Mouse (Mus musculus) hindbrain, embryonic 10.5 days (tissue): Measurements from ENCODE around the gene Ptpn18. TPM values are rescaled to one million over a fixed set of nuclear protein-coding genes. Genes with fewer than 3 reads are reported as not detected.

Experiments
- DNase-seq: peaks from one replicate; pipeline ENCODE4 v3.0.0-alpha.2; 2017; ENCODE audit warnings: low spot score
- H3K27ac ChIP-seq: fragments of 300-500 bp; sonication (generic); 2 replicates; pipeline ENCODE4 v1.5.1; 2016; ENCODE audit warnings: mild to moderate bottlenecking, moderate library complexity
- H3K27me3 ChIP-seq: fragments of 300-500 bp; sonication (generic); 2 replicates; pipeline ENCODE4 v1.6.1; 2016; ENCODE audit warnings: mild to moderate bottlenecking; ENCODE audit not compliant: poor library complexity, insufficient read depth, severe bottlenecking
- H3K36me3 ChIP-seq: fragments of 300-500 bp; sonication (generic); 2 replicates; pipeline ENCODE4 v1.6.1; 2016; ENCODE audit warnings: mild to moderate bottlenecking, moderate library complexity
- H3K4me1 ChIP-seq: fragments of 300-500 bp; sonication (generic); replicated peaks from 2 replicates; pipeline ENCODE4 v1.6.1; 2016; ENCODE audit warnings: mild to moderate bottlenecking
- H3K4me3 ChIP-seq: fragments of 300-500 bp; sonication (generic); 2 replicates; pipeline ENCODE4 v1.5.1; 2016; ENCODE audit warnings: mild to moderate bottlenecking, moderate library complexity
- H3K9me3 ChIP-seq: fragments of 300-500 bp; sonication (generic); 2 replicates; pipeline ENCODE4 v1.6.1; 2016; ENCODE audit warnings: mild to moderate bottlenecking, moderate library complexity
- WGBS: fragments of 180-500 bp; shearing (Covaris S2); methylation state at CpG from one replicate; pipeline ENCODE4 v1.1.7; 2016; 5-methylcytosine and 5-hydroxymethylcytosine counted together
- polyA plus RNA-seq: library from polyadenylated mRNA; unstranded; fragments of >200 nt; fragmentation: Nextera tagmentation; extraction: Ambion mirVana; gene quantifications from 2 replicates; pipeline ENCODE4 v1.2.1, GENCODE M21; 2016

Ptpn18 gene
- polyA plus RNA-seq, 1 experiment from 2014 or later: 10.9 TPM

DNA sequence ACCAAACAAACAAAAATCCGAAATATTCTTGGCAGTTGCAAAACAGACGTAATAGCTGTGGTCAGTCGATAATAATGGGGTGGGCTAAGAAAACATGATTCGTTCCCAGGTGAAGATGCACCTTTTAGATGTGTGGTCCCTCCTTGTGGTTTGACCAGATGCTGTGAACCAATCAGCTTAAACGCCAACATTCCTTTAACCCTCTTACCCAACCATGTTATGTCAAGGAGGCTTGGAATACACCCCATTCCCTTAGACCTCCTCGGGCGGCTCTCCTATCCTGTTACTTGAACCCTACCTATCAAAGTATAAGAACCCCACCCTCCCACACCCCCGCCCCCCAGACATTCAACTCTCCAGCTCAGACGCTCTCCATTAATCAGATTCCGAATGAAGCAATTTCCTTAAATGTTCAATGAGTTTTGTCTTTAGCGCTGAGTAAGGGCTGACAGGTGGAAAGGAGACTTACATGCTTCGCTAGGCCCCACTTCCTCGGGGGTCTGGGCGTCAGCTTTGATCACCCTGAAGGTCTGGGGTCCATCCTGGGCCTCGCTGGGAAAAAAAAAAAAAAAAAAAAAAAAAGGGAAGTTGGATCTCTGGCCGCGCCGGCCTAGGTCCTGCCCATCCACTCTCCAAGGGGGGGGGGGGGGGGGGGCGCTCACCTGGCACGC is 21.0 kb upstream of the Ptpn18 start:
- peaks cover 34% of the 10 kb centered on the region for H3K4me1 ChIP-seq
- peak overlapping the region; percentile 89 for H3K27ac ChIP-seq
- H3K27me3 ChIP-seq: no peaks in the 10 kb centered on the region
- H3K4me3 ChIP-seq: peak overlapping the region; percentile 85
- no peaks in the 10 kb centered on the region for H3K9me3 ChIP-seq
- DNase-seq: no peak
- H3K36me3 ChIP-seq: peaks cover 32% of the 10 kb centered on the region
- WGBS: 40% methylated on average over 17 of the region's 20 CpGs

DNA sequence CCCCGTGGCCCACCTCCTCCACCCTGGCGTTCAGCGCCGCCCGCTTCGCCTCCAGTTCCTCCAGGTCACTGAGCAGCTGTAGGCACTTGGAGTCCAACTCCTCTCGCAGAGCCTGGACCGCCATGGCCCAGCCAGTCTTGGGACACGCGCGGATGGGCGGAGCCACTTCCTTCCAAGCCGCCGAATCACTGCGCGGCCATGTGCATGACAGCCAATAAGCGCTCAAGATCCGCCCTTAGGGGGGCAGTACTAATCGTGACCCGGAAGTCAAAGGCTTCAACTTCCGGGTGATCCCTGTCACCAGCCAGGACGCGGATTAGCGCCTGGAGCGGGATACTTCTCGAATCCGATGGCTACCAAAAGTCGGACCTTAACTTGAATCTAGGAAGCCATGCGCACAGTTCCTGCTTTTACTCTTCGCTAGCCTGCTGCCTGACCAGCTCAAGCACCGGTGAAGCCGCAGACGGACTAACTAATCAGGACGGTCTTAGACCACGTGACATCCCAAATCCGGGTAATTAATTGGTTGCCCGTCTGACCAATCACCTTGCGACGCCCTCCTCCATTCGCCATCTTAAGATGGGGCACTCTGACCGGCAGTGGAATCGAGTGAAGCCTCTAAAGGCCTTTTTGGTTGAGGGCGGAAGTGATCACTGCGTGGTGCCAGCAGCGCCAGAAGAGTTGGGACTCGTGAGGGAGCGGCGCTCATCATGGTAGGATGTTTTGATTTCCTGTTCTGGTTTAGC is 20.2 kb upstream of the Ptpn18 start, which contains the start of the genes Ccdc115 and Imp4:
Ccdc115 (minus strand) TSS at position 458 of the 746 bp plus-strand sequence.
Imp4 (plus strand) TSS at position 637 of the 746 bp plus-strand sequence.
- Histone ChIP-seq H3K27ac (peak within 1 kb of the TSS; percentile 89), H3K4me3 (peak within 1 kb of the TSS; percentile 85), H3K36me3 (peaks cover 41% of the 10 kb centered on the region), H3K27me3 (no peaks in the 10 kb centered on the region), H3K9me3 (no peaks in the 10 kb centered on the region), H3K4me1 (peaks cover 26% of the 10 kb centered on the region)
- DNase-seq: peak; percentile 97
- under 1% methylated on average over 48 of the region's 48 CpGs for WGBS

DNA sequence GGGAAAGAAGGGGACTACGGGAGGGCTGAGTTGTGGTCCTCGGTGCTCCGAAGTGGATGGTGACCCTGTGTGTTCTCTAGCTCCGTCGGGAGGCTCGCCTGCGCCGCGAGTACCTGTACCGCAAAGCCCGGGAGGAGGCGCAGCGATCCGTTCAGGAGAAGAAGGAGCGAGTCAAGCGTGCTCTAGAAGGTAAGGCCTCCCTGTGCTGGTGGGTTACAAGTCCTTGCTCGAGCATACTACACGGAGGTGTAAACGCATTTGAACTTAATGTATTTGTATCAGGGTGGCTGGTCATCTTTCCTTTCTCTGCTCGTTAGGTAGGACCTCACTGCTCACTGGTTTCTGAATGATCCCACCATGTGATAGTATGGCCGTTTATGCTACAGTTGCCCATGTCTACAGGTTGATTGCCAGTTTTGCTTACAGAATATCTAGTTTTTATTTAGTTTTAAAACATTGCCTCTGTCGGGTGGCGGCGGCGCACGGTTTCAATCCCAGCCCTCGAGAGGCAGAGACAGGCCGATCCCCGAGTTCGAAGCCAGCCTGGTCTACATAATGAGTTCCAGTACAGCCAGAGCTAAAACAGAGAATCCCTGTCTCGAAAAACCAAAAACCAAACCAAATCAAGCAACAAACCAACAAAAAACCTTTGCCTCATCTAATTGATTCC is 19.5 kb upstream of the Ptpn18 start:
- DNase-seq: no peak
- WGBS: 10% methylated on average over 31 of the region's 31 CpGs
- peaks cover 25% of the 10 kb centered on the region for H3K4me1 ChIP-seq
- H3K27ac ChIP-seq: peak overlapping the region; percentile 89
- no peaks in the 10 kb centered on the region for H3K9me3 ChIP-seq
- H3K36me3 ChIP-seq: peaks cover 48% of the 10 kb centered on the region
- H3K27me3 ChIP-seq: no peaks in the 10 kb centered on the region
- peak overlapping the region; percentile 85 for H3K4me3 ChIP-seq

DNA sequence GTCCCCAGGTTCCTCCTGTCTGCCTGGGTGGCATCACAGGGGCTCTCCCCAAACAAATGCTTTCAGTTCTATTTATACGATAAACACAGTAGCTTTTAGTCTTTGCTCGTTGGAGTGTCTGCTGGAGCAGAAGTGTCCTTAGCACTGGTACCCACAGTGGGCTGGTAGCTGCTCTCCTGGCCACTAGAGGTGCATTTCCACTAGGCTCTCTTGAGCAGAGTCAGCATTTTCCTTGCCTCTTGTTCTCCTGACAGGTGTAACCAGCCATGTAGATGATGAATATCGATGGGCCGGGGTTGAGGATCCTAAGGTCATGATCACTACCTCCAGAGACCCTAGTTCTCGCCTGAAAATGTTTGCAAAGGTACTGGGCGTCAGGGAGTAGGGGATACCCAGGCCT is 16.4 kb upstream of the Ptpn18 start:
- H3K9me3 ChIP-seq: no peaks in the 10 kb centered on the region

DNA sequence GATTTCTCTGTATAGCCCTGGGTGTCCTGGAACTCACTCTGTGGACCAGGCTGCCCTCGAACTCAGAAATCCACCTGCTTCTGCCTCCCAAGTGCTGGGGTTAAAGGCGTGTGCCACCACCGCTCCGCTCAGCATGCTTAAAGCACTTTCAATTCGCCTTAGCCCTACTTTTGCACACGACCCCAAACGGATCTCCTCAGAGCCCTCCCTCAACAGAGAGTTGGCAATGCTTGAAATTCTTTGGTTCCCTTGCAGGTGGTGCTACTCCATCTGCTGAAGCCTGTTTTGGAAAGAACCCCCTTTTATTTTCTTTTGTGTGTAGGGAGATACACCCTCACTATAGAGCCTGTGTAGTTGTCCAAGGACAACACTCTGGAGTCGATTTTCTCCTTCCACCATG is 1.1 kb upstream of the Ptpn18 start:
- no peaks in the 10 kb centered on the region for H3K9me3 ChIP-seq
- no peaks in the 10 kb centered on the region for H3K36me3 ChIP-seq
- WGBS: 31% methylated on average over 8 of the region's 8 CpGs
- H3K27ac ChIP-seq: no peak overlapping the region
- no peak overlapping the region for H3K4me3 ChIP-seq
- peaks cover 11% of the 10 kb centered on the region for H3K4me1 ChIP-seq
- no peak for DNase-seq
- peaks cover 64% of the 10 kb centered on the region for H3K27me3 ChIP-seq

More for the DNA sequence above, 16.4 kb upstream of the Ptpn18 start:
- Histone ChIP-seq H3K4me1 (peaks cover 20% of the 10 kb centered on the region), H3K27me3 (no peaks in the 10 kb centered on the region), H3K27ac (no peak overlapping the region), H3K4me3 (no peak overlapping the region), H3K36me3 (peaks cover 62% of the 10 kb centered on the region)
- 92% methylated on average over 6 of the region's 6 CpGs for WGBS
- DNase-seq: no peak

DNA sequence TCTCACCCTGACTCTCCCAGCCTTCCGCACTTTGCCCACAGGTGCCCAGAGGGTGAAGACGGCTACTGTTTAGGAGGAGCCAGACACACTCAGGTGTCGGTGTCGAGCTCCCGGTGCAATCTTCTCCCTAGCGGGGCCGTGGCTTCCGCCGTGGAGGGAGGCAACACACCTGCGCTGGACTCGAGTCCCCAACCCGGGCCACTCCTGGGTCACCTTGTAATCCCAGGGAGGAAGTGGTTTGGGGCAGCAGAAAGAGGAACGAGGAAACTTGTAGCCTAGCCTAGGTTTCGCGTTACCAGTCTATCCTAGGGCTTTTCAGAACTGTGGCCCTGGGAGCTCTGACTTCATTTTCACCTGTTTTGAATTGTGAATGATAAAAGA is 489 bp downstream of the Ptpn18 start:
- WGBS: 2% methylated on average over 15 of the region's 15 CpGs
- no peak for DNase-seq
- Histone ChIP-seq H3K4me1 (peaks cover 11% of the 10 kb centered on the region), H3K9me3 (no peaks in the 10 kb centered on the region), H3K27ac (no peak overlapping the region), H3K4me3 (peak overlapping the region; percentile 65), H3K27me3 (peaks cover 64% of the 10 kb centered on the region), H3K36me3 (no peaks in the 10 kb centered on the region)

DNA sequence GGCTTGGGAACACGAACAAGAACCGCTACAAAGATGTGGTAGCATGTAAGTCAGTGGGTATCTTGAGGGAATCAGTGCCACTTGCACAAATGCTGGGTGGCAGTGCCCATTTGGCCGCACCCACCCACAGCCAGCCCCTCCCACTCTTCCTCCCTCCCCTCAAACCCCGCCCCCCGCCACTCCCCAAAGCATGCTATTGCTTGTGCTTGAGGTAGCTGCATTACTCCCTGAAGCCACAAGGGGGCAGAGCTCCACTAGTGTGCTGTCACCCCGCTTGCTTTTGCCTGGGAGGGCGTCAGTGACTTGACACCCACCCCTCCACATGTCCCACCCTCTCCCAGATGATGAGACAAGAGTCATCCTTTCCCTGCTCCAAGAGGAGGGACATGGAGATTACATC is 3.2 kb downstream of the Ptpn18 start:
- Histone ChIP-seq H3K36me3 (no peaks in the 10 kb centered on the region), H3K27me3 (peaks cover 48% of the 10 kb centered on the region), H3K27ac (no peak overlapping the region), H3K4me3 (no peak overlapping the region), H3K9me3 (no peaks in the 10 kb centered on the region), H3K4me1 (peaks cover 11% of the 10 kb centered on the region)
- peak; percentile 63 for DNase-seq
- 11% methylated on average over 7 of the region's 7 CpGs for WGBS

DNA sequence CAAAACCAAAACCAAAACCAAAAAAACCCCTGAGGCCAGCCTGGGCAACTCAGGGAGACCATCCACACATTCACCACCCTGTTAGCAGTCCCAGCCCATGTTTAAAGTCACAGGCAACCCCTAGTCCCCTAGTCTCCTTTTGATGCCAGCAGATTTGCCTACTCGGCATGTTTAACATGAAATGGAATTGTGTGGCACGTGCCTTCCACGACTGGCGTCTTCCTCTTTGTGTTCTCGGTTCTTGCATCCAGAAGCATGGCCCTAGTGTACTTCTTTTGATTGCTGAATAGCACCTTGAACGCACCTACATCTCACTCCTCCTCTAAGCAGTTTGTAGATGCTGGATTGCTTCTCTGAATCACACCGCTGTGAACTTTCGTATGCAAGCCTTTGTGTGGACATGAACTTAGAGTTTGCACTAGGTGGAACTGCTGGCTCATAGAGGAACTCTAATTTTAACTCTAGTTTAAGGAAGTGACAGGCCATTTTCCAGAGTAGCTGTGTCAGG is 4.8 kb downstream of the Ptpn18 start:
- no peaks in the 10 kb centered on the region for H3K9me3 ChIP-seq
- WGBS: 90% methylated on average over 8 of the region's 8 CpGs
- no peak overlapping the region for H3K27ac ChIP-seq
- H3K27me3 ChIP-seq: peaks cover 32% of the 10 kb centered on the region
- H3K4me3 ChIP-seq: no peak overlapping the region
- no peak for DNase-seq
- peaks cover 7% of the 10 kb centered on the region for H3K4me1 ChIP-seq
- H3K36me3 ChIP-seq: no peaks in the 10 kb centered on the region

DNA sequence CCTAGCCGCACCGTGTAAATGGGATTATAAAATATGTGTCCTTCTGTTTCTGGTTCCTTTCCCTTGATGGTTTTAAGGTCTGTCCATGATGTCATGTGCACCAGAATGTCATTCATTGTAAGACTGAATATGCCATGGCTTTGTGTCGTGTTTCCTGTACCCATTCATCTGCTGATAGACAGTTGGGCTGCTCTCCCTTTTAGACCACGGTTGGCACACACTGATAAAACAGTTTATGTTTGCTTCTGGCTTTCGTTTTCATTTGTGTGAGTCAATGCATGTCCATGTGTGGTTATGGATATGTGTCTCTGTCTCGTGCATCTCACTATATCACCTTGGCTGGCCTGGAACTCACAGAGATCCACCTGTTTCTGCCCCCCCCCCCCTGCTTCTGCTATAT is 5.9 kb downstream of the Ptpn18 start:
- Histone ChIP-seq H3K27me3 (peaks cover 24% of the 10 kb centered on the region), H3K27ac (no peak overlapping the region), H3K9me3 (no peaks in the 10 kb centered on the region), H3K4me1 (no peaks in the 10 kb centered on the region), H3K36me3 (no peaks in the 10 kb centered on the region), H3K4me3 (no peak overlapping the region)
- 84% methylated on average over 6 of the region's 6 CpGs for WGBS
- no peak for DNase-seq

DNA sequence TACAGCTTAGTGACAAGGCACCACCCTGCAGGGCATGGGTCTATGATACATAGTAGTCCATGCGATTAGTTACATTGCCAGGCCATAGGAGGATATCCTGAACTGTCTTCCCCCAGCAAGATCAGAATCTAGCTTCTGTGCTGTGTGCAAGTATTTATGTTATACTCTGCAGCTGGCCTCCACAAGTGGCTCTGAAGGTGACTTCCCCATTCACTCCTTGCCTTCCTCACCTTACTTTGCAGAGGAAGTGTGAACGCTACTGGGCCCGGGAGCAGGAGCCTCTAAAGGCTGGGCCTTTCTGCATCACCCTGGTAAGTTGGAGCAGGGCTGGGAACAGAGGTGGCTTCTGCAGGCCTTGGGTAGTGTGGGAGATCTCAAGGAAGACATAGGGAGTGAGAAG is 8.5 kb downstream of the Ptpn18 start:
- no peak for DNase-seq
- H3K9me3 ChIP-seq: no peaks in the 10 kb centered on the region
- WGBS: 67% methylated on average over 3 of the region's 3 CpGs
- H3K27ac ChIP-seq: no peak overlapping the region
- H3K36me3 ChIP-seq: no peaks in the 10 kb centered on the region
- peaks cover 27% of the 10 kb centered on the region for H3K27me3 ChIP-seq
- H3K4me3 ChIP-seq: no peak overlapping the region
- H3K4me1 ChIP-seq: peaks cover 9% of the 10 kb centered on the region

DNA sequence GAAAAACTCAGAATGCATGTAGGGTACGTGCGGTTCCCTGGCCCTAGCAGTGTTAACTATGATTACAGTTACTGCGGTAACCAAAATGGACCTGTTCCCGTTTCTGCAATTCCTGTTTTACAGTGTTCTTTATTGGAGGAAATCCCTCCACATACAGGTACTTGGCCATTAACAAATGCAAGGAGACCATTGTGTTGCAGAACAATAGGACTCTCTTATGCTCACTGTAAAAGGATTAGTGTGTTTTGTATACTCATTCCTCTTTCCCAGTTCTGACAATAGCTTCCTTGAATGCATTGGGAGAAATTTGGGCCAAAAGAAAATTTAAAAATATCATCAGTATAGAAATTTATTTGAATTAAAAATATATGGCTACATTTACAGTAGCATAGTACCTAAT is 8.9 kb downstream of the Ptpn18 start:
- Histone ChIP-seq H3K9me3 (no peaks in the 10 kb centered on the region), H3K27ac (no peak overlapping the region), H3K4me1 (peaks cover 13% of the 10 kb centered on the region), H3K27me3 (peaks cover 31% of the 10 kb centered on the region), H3K4me3 (no peak overlapping the region), H3K36me3 (no peaks in the 10 kb centered on the region)
- no peak for DNase-seq
- WGBS: 76% methylated on average over 4 of the region's 4 CpGs

DNA sequence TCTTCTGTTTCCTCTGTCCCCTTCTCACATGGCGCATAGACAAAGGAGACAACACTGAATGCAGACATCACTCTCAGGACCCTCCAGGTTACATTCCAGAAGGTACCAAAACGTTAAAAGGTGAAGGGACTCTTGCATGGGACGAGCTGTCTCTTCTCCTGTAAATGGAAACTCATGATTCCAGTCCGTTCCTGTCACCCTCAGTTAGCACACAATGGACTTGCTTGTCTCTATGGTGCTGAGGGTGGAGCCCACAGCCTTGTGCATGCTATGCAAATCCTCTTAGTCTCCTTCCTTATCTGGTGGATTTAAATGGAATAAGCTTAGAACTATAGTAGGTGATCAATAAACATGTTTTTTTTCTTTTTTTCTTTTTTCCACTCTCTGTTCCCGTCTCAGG is 10.2 kb downstream of the Ptpn18 start:
- DNase-seq: no peak
- Histone ChIP-seq H3K4me1 (peaks cover 13% of the 10 kb centered on the region), H3K27me3 (peaks cover 42% of the 10 kb centered on the region), H3K9me3 (no peaks in the 10 kb centered on the region), H3K4me3 (no peak overlapping the region), H3K27ac (no peak overlapping the region), H3K36me3 (no peaks in the 10 kb centered on the region)
- WGBS: 68% methylated on average over 5 of the region's 5 CpGs
